12 mouse cellular contexts compared by ENCODE assay signal in the genomic region with DNA sequence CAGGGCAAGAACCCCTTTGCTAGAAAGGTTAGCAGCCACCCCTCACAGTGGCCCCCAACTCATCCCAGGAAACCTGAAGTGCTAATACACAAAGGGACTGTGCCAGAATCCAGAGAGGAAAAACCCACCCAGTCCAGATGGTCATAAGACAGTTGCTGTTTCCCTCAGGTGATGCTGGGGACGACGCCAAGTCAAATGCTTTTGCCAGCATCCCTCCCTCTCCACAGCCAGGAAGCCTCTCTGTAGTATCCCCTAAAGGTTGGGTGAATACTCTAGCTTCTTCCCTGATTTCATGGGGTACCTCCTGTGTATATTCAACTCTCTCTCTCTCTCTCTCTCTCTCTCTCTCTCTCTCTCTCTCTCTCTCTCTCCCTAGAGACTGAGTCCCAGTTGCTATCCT.
"Had no signal": no experiment of that assay in that cellular context is flagged by ENCODE, and none has a peak within 500 bp of the region (broad histone marks: within the 10 kb centered on the region; RNA-seq: fewer than 3 reads in every experiment).

No protein-coding gene starts in this region.

- DNase-seq: gastrocnemius, adult 2 months; gastrocnemius, postnatal 10 days; gastrocnemius, postnatal 25 days; heart, postnatal 14 days; heart, postnatal 4 days; kidney, adult 18-20 months; kidney, adult 8-10 months; kidney, postnatal 10 days; kidney, postnatal 25 days; kidney, postnatal 4 days; liver; liver, embryonic 13.5 days had no signal
